Mouse (Mus musculus): Measurements from ENCODE around the gene Fbxo21.
A peak's percentile ranks its signal among the peaks of the same experiment; 100 is the strongest.

DNA sequence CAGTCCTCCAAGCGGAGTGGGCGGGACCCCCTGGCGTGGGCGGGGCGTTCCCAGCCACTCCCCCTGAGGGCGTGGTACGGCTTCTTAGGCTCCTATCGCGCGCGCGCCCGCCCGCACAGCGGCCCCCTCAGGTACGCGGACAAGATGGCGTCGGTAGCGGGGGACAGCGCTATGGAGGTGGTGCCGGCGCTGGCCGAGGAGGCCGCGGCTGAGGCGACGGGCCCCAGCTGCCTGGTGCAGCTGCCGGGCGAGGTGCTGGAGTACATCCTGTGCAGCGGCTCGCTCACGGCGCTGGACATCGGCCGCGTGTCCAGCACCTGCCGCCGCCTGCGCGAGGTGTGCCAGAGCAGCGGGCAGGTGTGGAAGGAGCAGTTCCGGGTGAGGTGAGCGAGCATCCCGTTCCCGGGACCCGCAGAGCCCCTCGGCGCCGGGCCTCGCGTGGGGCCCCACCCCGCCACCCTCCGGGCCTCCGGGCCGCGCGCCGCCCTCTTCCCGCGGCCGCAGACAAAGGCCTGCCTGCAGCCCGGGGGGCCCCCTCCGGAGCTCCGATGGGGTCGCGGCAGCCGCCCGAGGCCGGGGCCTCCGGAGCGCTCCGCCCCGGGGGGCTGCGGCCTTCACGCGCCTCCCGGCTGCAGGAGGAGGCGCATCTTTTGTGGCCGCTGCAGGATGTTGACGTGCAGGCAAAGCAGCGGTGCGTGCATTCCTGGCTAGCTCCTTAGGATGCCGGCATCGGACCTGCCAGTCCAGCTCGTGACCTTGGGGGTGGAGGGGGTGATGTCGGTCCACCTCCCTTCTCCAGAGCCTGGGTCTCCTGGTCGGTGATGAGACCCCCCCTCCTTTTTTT lies at the start of gene Fbxo21:
- peak; percentile 27; the same call in 1 of the 2 replicates for TF ChIP-seq CTCF (IDR thresholded peaks at IDR 0.05; ENCODE audit: low read depth)
- TF ChIP-seq EP300 (IDR thresholded peaks at IDR 0.05; ENCODE audit: low read depth): no peak
